18 mouse cellular contexts compared by ENCODE assay signal in genomic region chr1:155423801-155424200, GRCm38 (mm10). TPM values are rescaled to one million over a fixed set of nuclear protein-coding genes. Genes with fewer than 3 reads are reported as not detected.
DNase-seq lines count a peak whose midpoint lies in the region; ATAC-seq lines count a peak whose summit lies in the region.
"Had no signal": no experiment of that assay in that cellular context is flagged by ENCODE, and none has a peak within 500 bp of the region (broad histone marks: within the 10 kb centered on the region; RNA-seq: fewer than 3 reads in every experiment).

No protein-coding gene starts in this region.

- DNase-seq in adrenal gland, adult 2 months: peak; percentile 65
- no peak for DNase-seq in adrenal gland, postnatal 4 days (ENCODE audit: low spot score in 2 of 2)
- DNase-seq in adrenal gland, adult 8-10 months: peak; percentile 50
- DNase-seq in adrenal gland, postnatal 10 days: peak; percentile 56
- DNase-seq in adrenal gland, postnatal 25 days: peak; percentile 11
- no peak for DNase-seq in left cerebral cortex, adult 11 months (ENCODE audit: low spot score)
- DNase-seq in cerebellum, adult 11 months: no peak
- DNase-seq: cerebellum, adult 11-12 months; cerebellum, adult 2 months; cerebellum, adult 9-10 months; cerebellum, postnatal 10 days; cerebellum, postnatal 25 days; gastrocnemius, adult 2 months had no signal

- ATAC-seq in erythroid progenitor cell, adult 5-6 weeks (replicated peaks; ENCODE audit: low FRiP score, poor library complexity, severe bottlenecking): no peak
- ATAC-seq: activated CD4-positive, CD25-positive, alpha-beta regulatory T cell, adult 4 months; forebrain, embryonic 14.5 days; forebrain, embryonic 16.5 days; Patski had no signal

RNA-seq across cellular contexts. Expression of gene Xpr1, which starts 6.6 kb away (rescaled TPM):
- 10 to 100 TPM; 36.4 to 46.6 TPM for total RNA-seq in adrenal gland, adult 2 months (2021)
- polyA plus RNA-seq in adrenal gland, adult 2 months (2012; rRNA removed): 5.1 and 7.5 TPM in 2 replicates
- total RNA-seq in adrenal gland, postnatal 4 days (2021): 10 to 100 TPM; 59.4 to 60.4 TPM
- 10 to 100 TPM; 47.8 to 56.6 (median 50.9) TPM for total RNA-seq in adrenal gland, adult 8-10 months (2022)
- 10 to 100 TPM; 35.6 to 41.5 TPM for total RNA-seq in adrenal gland, postnatal 10 days (2021)
- total RNA-seq in adrenal gland, postnatal 25 days (2021): 43.9 and 63.3 TPM in 2 replicates
- 31.0 and 38.1 TPM in 2 replicates for total RNA-seq in erythroid progenitor cell, adult 5-6 weeks (2015; ENCODE audit: low replicate concordance)
- 15.9 and 28.3 TPM in 2 replicates for total RNA-seq in erythroid progenitor cell, adult 5-6 weeks (2017; ENCODE audit: low replicate concordance)

Comparison
In these comparisons a context has a peak if more than half of its experiments do, and no peak if none do; other contexts are left out.
1. DNase-seq: peak in adrenal gland, adult 2 months (single experiment), adrenal gland, adult 8-10 months (single experiment), adrenal gland, postnatal 10 days (single experiment) and adrenal gland, postnatal 25 days (single experiment); none in adrenal gland, postnatal 4 days (0 of 2), left cerebral cortex, adult 11 months (single experiment) and cerebellum, adult 11 months (single experiment).